Mouse (Mus musculus) megakaryocyte progenitor cell, adult 5-6 weeks (primary cell): ENCODE results near the gene Ddost. TPM values are rescaled to one million over a fixed set of nuclear protein-coding genes. Genes with fewer than 3 reads are reported as not detected.

Source experiments
- total RNA-seq, 2 experiments: library from RNA; stranded (forward) in 1 of 2; stranded (reverse) in 1 of 2; fragments of 157-497, 149-512 nt in 1 of 2; fragments of 200-1000 nt in 1 of 2; gene quantifications; 2 replicates each; pipeline versions ENCODE4 v1.2.3 to v1.2.4; 2015 to 2017

The Ddost gene
- total RNA-seq, 2 experiments from 2014 or later, result 240 to 328 TPM

Other genes starting within 250 kb of the Ddost start
- 147 and 172 TPM in 2 replicates for gene Hp1bp3, start 88.4 kb upstream of the Ddost start, total RNA-seq (2015)
- 214 and 274 TPM in 2 replicates for gene Hp1bp3, start 88.4 kb upstream of the Ddost start, total RNA-seq (2017)
- 19.4 and 21.1 TPM in 2 replicates for gene Sh2d5, start 54.3 kb upstream of the Ddost start, total RNA-seq (2015)
- gene Sh2d5, start 54.3 kb upstream of the Ddost start, total RNA-seq (2017), result 20.9 and 26.0 TPM in 2 replicates
- 4.0 and 4.8 TPM in 2 replicates for gene Kif17, start 54.3 kb upstream of the Ddost start, total RNA-seq (2015)
- gene Kif17, start 54.3 kb upstream of the Ddost start, total RNA-seq (2017), result 4.6 and 5.1 TPM in 2 replicates
- 20.1 and 20.4 TPM in 2 replicates for gene Pink1, start 21.6 kb downstream of the Ddost start, total RNA-seq (2015)
- 24.7 and 29.6 TPM in 2 replicates for gene Pink1, start 21.6 kb downstream of the Ddost start, total RNA-seq (2017)
- gene Cda, start 63.3 kb downstream of the Ddost start, total RNA-seq (2015), result 0.39 TPM in 1 of 2 replicates, not detected in the other
- gene Cda, start 63.3 kb downstream of the Ddost start, total RNA-seq (2017), result not detected in 2 replicates
- not detected in 2 replicates for gene Fam43b, start 91.8 kb downstream of the Ddost start, total RNA-seq (2015)
- gene Fam43b, start 91.8 kb downstream of the Ddost start, total RNA-seq (2017), result not detected in 2 replicates
- gene Mul1, start 129.9 kb downstream of the Ddost start, total RNA-seq (2015), result 4.5 and 6.1 TPM in 2 replicates
- 4.7 and 6.4 TPM in 2 replicates for gene Mul1, start 129.9 kb downstream of the Ddost start, total RNA-seq (2017)
- 0.02 TPM in 1 of 2 replicates, not detected in the other for gene Camk2n1, start 149.6 kb downstream of the Ddost start, total RNA-seq (2015)
- 0.03 TPM in 1 of 2 replicates, not detected in the other for gene Camk2n1, start 149.6 kb downstream of the Ddost start, total RNA-seq (2017)